Mouse (Mus musculus) neural tube, embryonic 12.5 days (tissue): ENCODE data around the gene Gcnt2. TPM values are rescaled to one million over a fixed set of nuclear protein-coding genes. Genes with fewer than 3 reads are reported as not detected.

Source experiments
- ATAC-seq: fragments of 200-750 bp; cut with Nextera tagmentation; 2 replicates; pipeline ENCODE4 v1.8.0; 2017; ENCODE audit warnings: low read depth, mild to moderate bottlenecking, moderate TSS enrichment, moderate library complexity; ENCODE audit not compliant: low FRiP score
- H3K27ac ChIP-seq: fragments of 300-500 bp; sonication (generic); 2 replicates; pipeline ENCODE4 v1.5.1; 2016
- H3K27me3 ChIP-seq: fragments of 300-500 bp; sonication (generic); replicated peaks from 2 replicates; pipeline ENCODE4 v1.6.1; 2016; ENCODE audit warnings: mild to moderate bottlenecking
- H3K36me3 ChIP-seq: fragments of 300-500 bp; sonication (generic); 2 replicates; pipeline ENCODE4 v1.6.1; 2016; ENCODE audit warnings: mild to moderate bottlenecking
- H3K4me1 ChIP-seq: fragments of 300-500 bp; sonication (generic); 2 replicates; pipeline ENCODE4 v1.6.1; 2016
- H3K4me2 ChIP-seq: fragments of 300-500 bp; sonication (generic); replicated peaks from 2 replicates; pipeline ENCODE4 v1.6.1; 2016; ENCODE audit warnings: mild to moderate bottlenecking
- H3K4me3 ChIP-seq: fragments of 300-500 bp; sonication (generic); 2 replicates; pipeline ENCODE4 v1.5.1; 2016
- H3K9ac ChIP-seq: fragments of 300-500 bp; sonication (generic); 2 replicates; pipeline ENCODE4 v1.6.1; 2016; ENCODE audit warnings: mild to moderate bottlenecking
- H3K9me3 ChIP-seq: fragments of 300-500 bp; sonication (generic); 2 replicates; pipeline ENCODE4 v1.6.1; 2016; ENCODE audit warnings: mild to moderate bottlenecking
- WGBS: fragments of 180-500 bp; shearing (Covaris S2); methylation state at CpG from one replicate; pipeline ENCODE4 v1.1.7; 2016; 5-methylcytosine and 5-hydroxymethylcytosine counted together
- polyA plus RNA-seq: library from polyadenylated mRNA; unstranded; fragments of >200 nt; fragmentation: Nextera tagmentation; extraction: Ambion mirVana; gene quantifications from 2 replicates; pipeline ENCODE4 v1.2.1, GENCODE M21; 2016

Gcnt2 gene
- polyA plus RNA-seq, 1 experiment from 2014 or later: 4.7 TPM

DNA sequence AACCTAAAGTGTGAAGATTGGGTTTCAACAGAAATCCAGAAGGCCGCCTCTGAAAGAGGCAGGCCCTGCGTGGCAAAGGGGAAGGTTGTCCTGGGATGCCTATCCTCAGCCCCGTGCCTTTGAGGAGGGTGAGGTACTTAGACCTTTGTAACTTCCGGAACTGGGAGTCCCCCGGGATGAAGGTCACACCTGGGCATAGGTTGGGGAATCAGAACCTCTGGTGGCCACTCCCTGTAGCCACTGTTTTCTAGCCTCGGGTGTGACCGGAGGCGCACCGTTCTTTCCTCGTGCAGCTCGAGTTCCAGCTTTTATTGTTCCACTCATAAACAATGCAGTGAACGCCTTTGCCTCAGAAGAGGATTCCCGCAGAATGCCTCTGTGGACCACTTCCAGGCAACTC lies 7.6 kb upstream of the Gcnt2 start:
- Histone ChIP-seq H3K27ac (no peak overlapping the region), H3K4me2 (no peak overlapping the region), H3K27me3 (no peaks in the 10 kb centered on the region), H3K36me3 (no peaks in the 10 kb centered on the region), H3K4me1 (peaks cover 5% of the 10 kb centered on the region), H3K9ac (no peak overlapping the region), H3K4me3 (no peak overlapping the region), H3K9me3 (no peaks in the 10 kb centered on the region)
- 66% methylated on average over 13 of the region's 13 CpGs for WGBS
- ATAC-seq: no peak

DNA sequence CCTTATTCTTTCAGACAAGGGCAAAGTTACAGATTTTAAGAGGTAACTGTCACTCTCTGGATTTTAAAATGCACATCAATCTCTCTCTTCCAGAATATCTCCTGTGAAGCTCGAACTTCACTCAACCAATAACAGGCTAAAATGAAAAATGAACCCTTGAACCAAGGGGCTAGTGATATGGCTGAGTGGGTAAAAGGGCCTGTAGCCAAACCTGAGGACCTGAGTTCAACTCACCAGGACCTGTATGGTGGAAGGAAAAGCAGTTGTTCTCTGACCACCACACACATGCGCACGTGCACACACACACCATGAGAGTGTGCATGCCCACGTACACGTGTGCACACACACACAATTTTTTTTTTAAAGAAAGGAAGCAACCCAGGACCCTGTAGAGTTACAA lies 6.8 kb upstream of the Gcnt2 start:
- no peaks in the 10 kb centered on the region for H3K9me3 ChIP-seq
- no peaks in the 10 kb centered on the region for H3K36me3 ChIP-seq
- H3K4me1 ChIP-seq: peaks cover 5% of the 10 kb centered on the region
- H3K9ac ChIP-seq: no peak overlapping the region
- no peak for ATAC-seq
- no peak overlapping the region for H3K27ac ChIP-seq
- no peak overlapping the region for H3K4me3 ChIP-seq
- no peaks in the 10 kb centered on the region for H3K27me3 ChIP-seq
- 93% methylated on average over 5 of the region's 5 CpGs for WGBS
- H3K4me2 ChIP-seq: no peak overlapping the region

DNA sequence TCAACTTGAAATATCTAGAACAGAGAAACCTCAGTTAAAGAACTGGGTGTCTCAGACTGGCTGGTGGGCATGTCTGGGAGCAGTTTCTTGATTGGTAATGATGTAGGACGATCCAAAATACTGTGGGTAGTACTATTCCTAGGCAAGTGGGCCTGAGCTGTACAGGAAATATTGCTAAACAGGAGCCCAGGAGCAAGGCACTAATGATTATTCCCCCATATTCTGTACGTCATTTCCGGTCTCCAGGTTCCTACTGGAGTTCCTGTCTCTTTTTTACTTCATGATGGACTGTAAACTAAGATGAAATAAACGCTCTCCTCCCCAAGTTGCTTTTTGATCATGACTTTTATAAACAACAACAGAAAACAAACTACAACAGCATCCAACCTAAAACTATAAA lies 5.7 kb upstream of the Gcnt2 start:
- no peak overlapping the region for H3K4me3 ChIP-seq
- 88% methylated on average over 4 of the region's 4 CpGs for WGBS
- no peak overlapping the region for H3K27ac ChIP-seq
- H3K4me1 ChIP-seq: peaks cover 5% of the 10 kb centered on the region
- no peaks in the 10 kb centered on the region for H3K27me3 ChIP-seq
- peak overlapping the region; percentile 56; the same call in 1 of the 2 replicates for H3K4me2 ChIP-seq
- H3K9me3 ChIP-seq: no peaks in the 10 kb centered on the region
- no peak overlapping the region for H3K9ac ChIP-seq
- H3K36me3 ChIP-seq: no peaks in the 10 kb centered on the region
- no peak for ATAC-seq

DNA sequence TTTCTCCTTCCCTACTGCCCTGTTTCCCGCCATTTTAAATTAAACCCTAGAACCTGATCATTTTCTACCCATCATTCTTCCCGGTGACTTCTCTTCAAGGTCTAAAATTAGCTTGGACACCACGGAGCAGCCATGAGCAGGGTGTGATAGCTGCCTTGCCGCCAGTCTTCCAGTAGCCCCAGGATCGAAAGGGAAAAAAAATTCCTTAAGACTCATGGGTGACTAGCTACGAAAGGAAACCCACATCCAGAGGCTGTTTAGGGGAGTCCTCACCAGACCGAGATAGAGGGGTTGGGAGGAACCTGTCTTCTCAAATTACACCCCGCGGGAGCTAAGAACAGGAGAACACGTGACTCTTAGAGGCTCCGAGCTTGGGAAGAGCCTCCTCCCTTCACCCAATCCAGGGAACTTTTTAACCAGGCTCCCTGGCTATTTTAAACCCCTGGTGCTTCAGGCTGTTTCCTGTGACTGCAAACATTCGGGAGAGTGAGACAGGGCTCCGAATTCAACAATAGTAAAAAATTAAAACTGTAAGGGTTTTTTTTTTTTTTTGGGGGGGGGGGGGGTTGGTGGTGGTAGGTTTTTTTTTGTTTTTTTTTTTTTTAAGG lies 5.0 kb upstream of the Gcnt2 start:
- peaks cover 7% of the 10 kb centered on the region for H3K4me1 ChIP-seq
- no peaks in the 10 kb centered on the region for H3K9me3 ChIP-seq
- 3% methylated on average over 13 of the region's 13 CpGs for WGBS
- H3K9ac ChIP-seq: no peak overlapping the region
- no peaks in the 10 kb centered on the region for H3K27me3 ChIP-seq
- ATAC-seq: no peak
- H3K4me2 ChIP-seq: peak overlapping the region; percentile 56
- no peak overlapping the region for H3K4me3 ChIP-seq
- H3K27ac ChIP-seq: no peak overlapping the region
- no peaks in the 10 kb centered on the region for H3K36me3 ChIP-seq

DNA sequence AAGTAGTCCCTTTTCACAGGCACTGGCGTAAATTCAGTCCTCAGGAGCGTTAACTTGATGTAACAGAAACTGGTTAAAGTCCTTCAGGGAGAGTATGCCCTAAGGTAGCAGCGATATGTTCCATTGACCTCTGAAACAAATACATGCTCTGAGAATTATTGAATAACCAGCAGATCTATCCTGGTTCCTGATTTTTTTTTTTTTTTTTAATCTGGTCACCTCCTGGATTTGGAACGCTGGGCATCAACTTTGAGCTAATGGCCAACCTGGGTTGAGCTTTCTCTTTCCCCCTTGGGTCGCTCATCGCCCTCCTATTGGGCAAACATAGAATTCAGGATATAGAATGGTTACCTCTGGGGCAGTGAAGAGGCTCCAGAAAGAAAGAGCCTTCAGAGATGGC lies 4.3 kb upstream of the Gcnt2 start:
- no peak overlapping the region for H3K9ac ChIP-seq
- H3K27ac ChIP-seq: no peak overlapping the region
- peaks cover 10% of the 10 kb centered on the region for H3K4me1 ChIP-seq
- H3K9me3 ChIP-seq: no peaks in the 10 kb centered on the region
- H3K4me3 ChIP-seq: no peak overlapping the region
- ATAC-seq: no peak
- no peak overlapping the region for H3K4me2 ChIP-seq
- H3K27me3 ChIP-seq: no peaks in the 10 kb centered on the region
- 76% methylated on average over 6 of the region's 6 CpGs for WGBS
- H3K36me3 ChIP-seq: no peaks in the 10 kb centered on the region

DNA sequence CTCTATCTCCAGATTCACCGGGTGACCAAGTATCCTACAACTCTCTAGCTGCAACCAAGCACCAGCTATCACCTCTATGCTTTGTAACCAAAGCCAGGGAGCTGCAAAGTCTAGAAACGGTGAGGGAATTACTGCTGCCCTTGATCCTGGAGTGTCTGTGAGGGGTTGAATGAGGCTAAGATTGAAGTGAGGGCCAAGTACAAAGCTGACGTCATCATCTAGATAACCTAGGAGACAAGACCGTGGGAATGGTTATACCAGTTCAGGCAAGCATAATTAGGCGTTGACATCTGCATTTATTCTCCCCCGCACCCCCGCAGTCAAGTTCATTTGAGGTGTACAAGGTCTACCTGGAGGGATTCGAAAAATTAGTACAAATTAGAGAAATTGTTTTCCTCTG lies 2.8 kb upstream of the Gcnt2 start:
- WGBS: 90% methylated on average over 8 of the region's 8 CpGs
- H3K27me3 ChIP-seq: no peaks in the 10 kb centered on the region

DNA sequence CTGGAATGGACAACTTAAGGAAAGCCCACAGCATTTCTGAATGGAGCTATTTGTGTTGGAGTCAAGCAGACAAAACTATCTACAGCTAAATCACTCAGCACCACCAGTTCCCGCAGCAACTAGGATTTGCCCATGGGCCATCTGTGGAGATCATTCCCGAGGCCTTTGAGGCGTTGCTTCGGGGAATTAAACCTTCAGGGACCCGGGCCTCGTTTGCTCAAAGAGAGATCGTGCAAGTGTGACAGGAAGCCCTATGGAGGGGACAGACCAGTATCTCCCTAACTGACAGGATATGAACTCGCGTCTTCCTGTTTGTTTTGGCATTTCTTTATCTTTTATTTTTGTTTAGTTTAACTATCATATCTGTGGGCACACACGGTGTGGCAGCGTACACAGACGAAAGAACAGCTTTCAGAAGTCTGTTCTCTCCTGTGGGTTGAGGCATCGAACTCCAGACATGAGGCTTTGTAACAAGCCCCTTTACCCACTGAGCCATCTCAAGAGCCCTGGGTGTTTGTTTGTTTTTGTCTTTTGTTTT lies 2.2 kb upstream of the Gcnt2 start:
- no peak overlapping the region for H3K4me3 ChIP-seq
- H3K9ac ChIP-seq: no peak overlapping the region
- H3K9me3 ChIP-seq: no peaks in the 10 kb centered on the region
- no peak overlapping the region for H3K4me2 ChIP-seq
- no peaks in the 10 kb centered on the region for H3K27me3 ChIP-seq
- peaks cover 10% of the 10 kb centered on the region for H3K4me1 ChIP-seq
- ATAC-seq: no peak
- no peak overlapping the region for H3K27ac ChIP-seq
- H3K36me3 ChIP-seq: no peaks in the 10 kb centered on the region
- WGBS: 80% methylated on average over 13 of the region's 13 CpGs

More for the DNA sequence above, 2.8 kb upstream of the Gcnt2 start:
- no peak overlapping the region for H3K4me3 ChIP-seq
- no peaks in the 10 kb centered on the region for H3K36me3 ChIP-seq
- peaks cover 10% of the 10 kb centered on the region for H3K4me1 ChIP-seq
- no peak for ATAC-seq
- no peak overlapping the region for H3K4me2 ChIP-seq
- no peak overlapping the region for H3K27ac ChIP-seq
- H3K9me3 ChIP-seq: no peaks in the 10 kb centered on the region
- H3K9ac ChIP-seq: no peak overlapping the region

DNA sequence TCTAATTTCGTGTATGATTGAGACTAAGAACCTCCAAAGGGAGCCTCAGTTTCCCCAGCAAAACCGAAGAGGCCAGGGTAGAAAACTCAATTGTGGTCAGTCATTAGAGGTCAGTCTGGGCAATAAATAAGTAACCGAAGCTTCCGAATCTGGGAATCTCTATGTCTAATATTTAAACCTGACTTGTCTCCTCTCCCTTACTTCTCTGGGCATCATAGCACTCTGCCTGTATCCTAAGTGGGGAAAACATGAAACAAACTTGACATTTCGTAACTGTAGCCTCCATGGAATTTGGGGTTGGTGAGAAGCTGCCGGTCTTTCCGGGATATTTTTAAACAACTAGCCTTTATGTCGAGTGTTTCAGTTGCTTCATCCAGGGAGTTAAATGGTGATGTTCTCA lies 329 bp upstream of the Gcnt2 start:
- Histone ChIP-seq H3K4me3 (no peak overlapping the region), H3K4me1 (peaks cover 10% of the 10 kb centered on the region), H3K36me3 (no peaks in the 10 kb centered on the region), H3K27me3 (no peaks in the 10 kb centered on the region), H3K27ac (no peak overlapping the region), H3K4me2 (peak overlapping the region; percentile 42), H3K9me3 (no peaks in the 10 kb centered on the region), H3K9ac (no peak overlapping the region)
- WGBS: 85% methylated on average over 8 of the region's 8 CpGs
- ATAC-seq: no peak

DNA sequence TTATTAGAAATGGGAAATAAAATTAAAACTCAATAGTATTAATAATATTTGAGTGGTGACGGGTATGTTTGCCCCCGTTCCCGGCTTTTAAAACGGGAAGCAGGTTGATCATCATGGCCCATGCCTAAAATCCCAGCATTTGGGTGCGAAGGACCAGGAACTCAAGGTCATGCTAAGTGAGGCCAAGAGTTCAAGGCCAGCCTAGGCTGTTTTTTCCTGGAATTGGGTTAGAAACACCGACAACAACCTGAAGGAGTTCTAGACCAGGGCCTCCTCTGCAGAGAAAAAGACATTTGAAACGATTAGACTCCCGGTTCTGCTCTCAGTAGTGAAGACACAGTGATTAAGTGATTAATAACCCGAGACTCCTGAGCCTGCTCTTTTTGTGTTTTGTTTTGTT lies 3.5 kb downstream of the Gcnt2 start:
- Histone ChIP-seq H3K4me2 (no peak overlapping the region), H3K36me3 (no peaks in the 10 kb centered on the region), H3K4me1 (peaks cover 5% of the 10 kb centered on the region), H3K9ac (no peak overlapping the region), H3K27ac (no peak overlapping the region), H3K9me3 (no peaks in the 10 kb centered on the region), H3K27me3 (no peaks in the 10 kb centered on the region), H3K4me3 (no peak overlapping the region)
- no peak for ATAC-seq
- 91% methylated on average over 9 of the region's 9 CpGs for WGBS

DNA sequence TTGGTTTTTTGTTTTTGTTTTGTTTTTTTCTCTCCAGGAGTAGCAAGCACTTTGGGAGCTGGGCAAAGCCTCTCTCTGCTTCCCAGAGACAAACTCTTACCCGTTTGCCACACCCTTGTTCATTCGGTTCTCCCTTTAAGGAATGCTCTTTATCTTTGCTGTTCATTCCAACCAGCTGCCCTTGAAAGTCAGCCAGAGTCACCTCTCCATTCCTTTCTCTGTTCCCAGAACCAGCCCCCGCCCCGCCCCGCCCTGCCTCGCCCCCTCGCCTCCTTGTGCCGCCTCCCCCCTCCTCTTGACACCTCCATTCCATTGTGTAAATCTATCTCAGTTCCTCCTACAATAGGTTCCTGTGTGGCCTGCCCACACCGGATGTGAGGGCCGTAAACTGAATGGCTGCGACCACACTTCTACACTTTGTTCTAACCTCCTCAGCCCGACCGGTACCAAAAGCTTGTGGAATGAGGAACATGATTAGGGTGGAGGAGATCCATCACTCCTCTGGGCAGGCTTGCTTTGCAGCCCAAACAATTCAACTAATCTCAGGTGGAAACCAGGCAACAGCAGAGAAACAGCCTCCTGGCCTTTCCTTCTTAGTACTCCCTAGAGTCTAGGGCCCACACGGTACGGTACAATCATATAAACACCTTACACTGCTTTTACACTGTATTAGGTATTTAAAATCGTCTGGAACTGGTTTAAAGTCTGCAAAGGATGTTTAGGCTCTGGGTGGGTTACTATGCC lies 9.5 kb downstream of the Gcnt2 start:
- H3K27ac ChIP-seq: no peak overlapping the region
- WGBS: 8% methylated on average over 16 of the region's 16 CpGs
- no peaks in the 10 kb centered on the region for H3K36me3 ChIP-seq
- ATAC-seq: no peak
- 0 out of 2 replicates have a peak, but pooled peaks cover 3% of the 10 kb centered on the region for H3K4me1 ChIP-seq
- H3K9me3 ChIP-seq: no peaks in the 10 kb centered on the region
- H3K27me3 ChIP-seq: 0 out of 2 replicates have a peak, but pooled peaks cover 3% of the 10 kb centered on the region
- no peak overlapping the region for H3K4me2 ChIP-seq
- no peak overlapping the region for H3K9ac ChIP-seq
- no peak overlapping the region for H3K4me3 ChIP-seq

DNA sequence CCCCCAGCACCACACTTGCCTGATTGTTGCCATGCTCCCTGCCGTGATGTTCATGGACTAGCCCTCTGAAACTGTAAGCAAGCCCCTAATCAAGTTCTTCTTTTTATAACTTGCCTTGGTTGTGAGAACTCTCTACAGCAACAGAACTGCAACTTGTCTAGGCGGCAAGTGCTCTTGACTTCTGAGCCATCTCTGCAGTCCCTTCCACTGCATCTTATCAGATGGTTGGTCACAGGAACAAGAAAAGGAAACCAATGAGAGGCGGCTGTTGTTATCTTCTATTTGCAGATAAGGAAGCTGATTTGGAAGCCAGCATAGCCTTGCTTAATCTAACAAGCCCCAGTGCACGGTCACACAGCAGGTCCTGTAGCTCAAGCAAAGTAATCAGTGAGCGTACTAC lies 14.5 kb downstream of the Gcnt2 start:
- 0 out of 2 replicates have a peak, but pooled peaks cover 2% of the 10 kb centered on the region for H3K4me1 ChIP-seq
- H3K27ac ChIP-seq: no peak overlapping the region
- H3K9ac ChIP-seq: no peak overlapping the region
- H3K36me3 ChIP-seq: no peaks in the 10 kb centered on the region
- no peaks in the 10 kb centered on the region for H3K9me3 ChIP-seq
- no peak for ATAC-seq
- H3K27me3 ChIP-seq: 0 out of 2 replicates have a peak, but pooled peaks cover 3% of the 10 kb centered on the region
- H3K4me2 ChIP-seq: no peak overlapping the region
- 87% methylated on average over 5 of the region's 5 CpGs for WGBS
- H3K4me3 ChIP-seq: no peak overlapping the region

DNA sequence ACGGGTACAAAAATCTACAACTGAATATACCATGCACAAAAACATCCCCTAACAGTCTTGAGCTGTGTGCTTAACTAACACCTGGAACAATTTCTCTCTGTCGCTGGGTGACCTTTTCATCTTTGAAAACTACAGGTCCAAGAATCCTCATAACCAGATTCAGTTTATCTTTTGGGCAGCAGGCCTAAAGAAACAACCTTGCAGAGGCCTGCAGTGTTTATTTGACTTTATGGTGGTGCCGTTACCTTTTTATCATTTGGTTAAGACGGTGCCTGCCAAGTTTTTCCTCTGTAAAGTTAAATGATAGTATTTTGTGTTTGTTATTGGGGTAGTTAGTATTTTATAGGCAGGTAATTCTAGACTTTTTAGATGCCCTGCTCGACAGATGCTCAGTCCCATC lies 15.9 kb downstream of the Gcnt2 start:
- H3K27me3 ChIP-seq: 0 out of 2 replicates have a peak, but pooled peaks cover 3% of the 10 kb centered on the region
- H3K4me2 ChIP-seq: no peak overlapping the region
- H3K4me1 ChIP-seq: no peaks in the 10 kb centered on the region
- no peaks in the 10 kb centered on the region for H3K36me3 ChIP-seq
- WGBS: 68% methylated on average over 5 of the region's 5 CpGs
- no peaks in the 10 kb centered on the region for H3K9me3 ChIP-seq
- no peak for ATAC-seq
- no peak overlapping the region for H3K27ac ChIP-seq
- H3K9ac ChIP-seq: no peak overlapping the region
- H3K4me3 ChIP-seq: no peak overlapping the region
